Mouse (Mus musculus): Measurements from ENCODE around the gene Prkcg. TPM values are rescaled to one million over a fixed set of nuclear protein-coding genes. Genes with fewer than 3 reads are reported as not detected.

The Prkcg gene
- polyA plus RNA-seq, 1 experiment from 2014 or later = 3.8 TPM

GRCm38 (mm10) chr7:3354850-3355249 is 65.9 kb downstream of the Prkcg start:
- H3K36me3 ChIP-seq (ENCODE audit: control insufficient read depth, insufficient read depth, low read length) = peaks cover 15% of the 10 kb centered on the region
- WGBS = 89% methylated on average over 6 of the region's 6 CpGs

DNA sequence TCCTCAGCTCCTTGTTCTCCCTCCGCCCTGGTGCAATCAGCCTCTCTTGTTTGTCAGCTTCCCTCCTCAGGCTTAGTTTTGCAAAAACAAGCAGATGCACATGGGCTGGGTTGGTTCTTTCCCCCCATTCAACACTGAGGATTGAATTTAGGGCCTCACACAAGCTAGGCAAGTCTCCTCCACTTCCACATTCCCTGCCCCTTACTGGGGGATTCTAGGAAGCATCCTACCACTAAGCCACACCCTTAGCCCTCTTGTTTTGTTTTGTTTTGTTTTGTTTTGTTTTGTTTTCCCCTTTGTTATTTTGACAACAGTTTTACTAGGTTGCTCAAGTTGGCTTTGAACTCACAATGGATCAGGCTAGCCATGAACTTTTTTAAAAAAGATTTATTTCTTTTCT is 71.7 kb downstream of the Prkcg start:
- Histone ChIP-seq H3K36me3 (ENCODE audit: control insufficient read depth, insufficient read depth, low read length) (peaks cover 14% of the 10 kb centered on the region), H3K27me3 (ENCODE audit: control insufficient read depth, insufficient read depth, low read depth, low read length) (no peaks in the 10 kb centered on the region)

More at GRCm38 (mm10) chr7:3354850-3355249, 65.9 kb downstream of the Prkcg start:
- H3K9ac ChIP-seq (ENCODE audit: low read depth, low read length) = no peak overlapping the region
- no peaks in the 10 kb centered on the region for H3K27me3 ChIP-seq (ENCODE audit: control insufficient read depth, insufficient read depth, low read depth, low read length)
- H3K4me1 ChIP-seq (ENCODE audit: control insufficient read depth, insufficient read depth, low read length) = no peaks in the 10 kb centered on the region
- no peaks in the 10 kb centered on the region for H3K9me3 ChIP-seq (replicated peaks; ENCODE audit: control insufficient read depth, low read length, poor library complexity, severe bottlenecking)
- ATAC-seq = no peak
- H3K27ac ChIP-seq (ENCODE audit: low read length) = no peak overlapping the region
- no peak overlapping the region for H3K4me3 ChIP-seq (ENCODE audit: low read depth, low read length)
- H3K4me2 ChIP-seq (ENCODE audit: low read length) = no peak overlapping the region

GRCm38 (mm10) chr7:3365547-3366279 is 76.7 kb downstream of the Prkcg start:
- Histone ChIP-seq H3K4me1 (ENCODE audit: control insufficient read depth, insufficient read depth, low read length) (peaks cover 7% of the 10 kb centered on the region; the same call in 1 of the 2 replicates), H3K36me3 (ENCODE audit: control insufficient read depth, insufficient read depth, low read length) (peaks cover 5% of the 10 kb centered on the region), H3K9me3 (replicated peaks; ENCODE audit: control insufficient read depth, low read length, poor library complexity, severe bottlenecking) (no peaks in the 10 kb centered on the region), H3K27me3 (ENCODE audit: control insufficient read depth, insufficient read depth, low read depth, low read length) (no peaks in the 10 kb centered on the region), H3K4me2 (ENCODE audit: low read length) (no peak overlapping the region), H3K9ac (ENCODE audit: low read depth, low read length) (no peak overlapping the region), H3K27ac (ENCODE audit: low read length) (no peak overlapping the region), H3K4me3 (ENCODE audit: low read depth, low read length) (no peak overlapping the region)
- 41% methylated on average over 11 of the region's 11 CpGs for WGBS
- ATAC-seq = no peak

More for the DNA sequence above, 71.7 kb downstream of the Prkcg start:
- 75% methylated on average over 1 of the region's 1 CpGs for WGBS
- ATAC-seq = no peak
- Histone ChIP-seq H3K9me3 (replicated peaks; ENCODE audit: control insufficient read depth, low read length, poor library complexity, severe bottlenecking) (no peaks in the 10 kb centered on the region), H3K4me2 (ENCODE audit: low read length) (no peak overlapping the region), H3K9ac (ENCODE audit: low read depth, low read length) (no peak overlapping the region), H3K4me3 (ENCODE audit: low read depth, low read length) (no peak overlapping the region), H3K27ac (ENCODE audit: low read length) (no peak overlapping the region), H3K4me1 (ENCODE audit: control insufficient read depth, insufficient read depth, low read length) (no peaks in the 10 kb centered on the region)

DNA sequence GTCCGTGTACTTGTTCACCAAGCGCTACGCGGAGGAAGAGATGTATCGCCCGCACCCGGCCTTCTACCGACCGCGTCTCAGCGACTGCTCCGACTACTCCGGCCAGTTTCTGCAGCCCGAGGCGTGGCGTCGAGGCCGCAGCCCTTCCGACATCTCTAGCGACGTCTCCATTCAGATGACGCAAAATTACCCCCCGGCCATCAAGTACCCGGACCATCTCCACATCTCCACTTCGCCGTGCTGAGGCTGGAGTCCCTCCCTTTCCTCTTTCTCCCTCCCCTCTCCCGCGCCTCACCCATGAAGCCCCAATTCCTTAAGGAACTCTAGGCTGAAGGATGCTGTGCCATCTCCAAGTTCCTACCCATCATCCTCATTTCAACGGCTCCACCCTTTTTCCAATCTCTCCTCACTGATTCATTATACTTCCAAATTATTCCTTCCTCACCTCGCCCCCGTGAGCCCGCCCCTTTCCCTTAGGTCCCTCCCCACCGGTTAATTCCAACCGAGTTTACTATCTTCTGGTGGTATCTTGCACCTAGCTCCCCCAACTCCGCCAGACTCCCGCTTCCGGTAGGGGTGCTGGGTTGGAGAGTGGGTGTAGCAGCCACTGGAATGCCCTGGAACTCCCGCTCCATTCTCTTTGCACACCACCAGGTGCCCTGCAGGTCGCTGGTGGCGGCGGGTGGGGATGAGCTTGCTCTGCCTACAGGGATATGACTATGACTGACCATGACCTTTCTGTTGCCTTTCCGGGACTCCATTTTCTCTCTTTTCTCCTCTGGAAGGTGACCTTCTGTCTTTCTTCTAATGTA is 77.9 kb downstream of the Prkcg start:
- ATAC-seq = peak; percentile 38; the same call in 1 of the 2 replicates
- Histone ChIP-seq H3K9ac (ENCODE audit: low read depth, low read length) (no peak overlapping the region), H3K27ac (ENCODE audit: low read length) (no peak overlapping the region), H3K4me3 (ENCODE audit: low read depth, low read length) (no peak overlapping the region), H3K4me1 (ENCODE audit: control insufficient read depth, insufficient read depth, low read length) (peaks cover 7% of the 10 kb centered on the region; the same call in 1 of the 2 replicates), H3K4me2 (ENCODE audit: low read length) (peak overlapping the region; percentile 21; the same call in 1 of the 2 replicates), H3K9me3 (replicated peaks; ENCODE audit: control insufficient read depth, low read length, poor library complexity, severe bottlenecking) (no peaks in the 10 kb centered on the region), H3K27me3 (ENCODE audit: control insufficient read depth, insufficient read depth, low read depth, low read length) (no peaks in the 10 kb centered on the region), H3K36me3 (ENCODE audit: control insufficient read depth, insufficient read depth, low read length) (peaks cover 2% of the 10 kb centered on the region; the same call in 1 of the 2 replicates)
- WGBS = 23% methylated on average over 42 of the region's 42 CpGs

DNA sequence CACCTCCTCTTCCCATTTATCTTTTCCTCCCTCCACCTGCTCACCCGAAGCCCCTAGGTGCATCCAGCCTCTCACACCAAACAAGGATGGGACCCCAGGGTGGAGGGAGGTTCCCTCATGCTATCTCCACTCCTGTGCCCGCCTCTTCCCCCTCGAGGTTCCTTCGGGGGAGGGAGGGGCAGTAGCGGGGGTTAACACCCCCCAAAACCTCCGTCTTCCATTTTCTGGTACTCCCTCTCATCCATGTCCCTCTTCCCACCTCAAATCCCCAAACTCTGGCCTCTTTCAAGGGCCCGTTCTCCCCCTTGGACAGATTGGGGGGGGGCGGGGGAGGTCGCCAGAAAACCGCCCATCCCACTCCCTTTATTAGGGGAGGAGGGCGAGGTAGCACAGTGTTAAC is 78.6 kb downstream of the Prkcg start:
- H3K27ac ChIP-seq (ENCODE audit: low read length) = no peak overlapping the region
- peaks cover 7% of the 10 kb centered on the region; the same call in 1 of the 2 replicates for H3K4me1 ChIP-seq (ENCODE audit: control insufficient read depth, insufficient read depth, low read length)
- no peak overlapping the region for H3K9ac ChIP-seq (ENCODE audit: low read depth, low read length)
- H3K4me2 ChIP-seq (ENCODE audit: low read length) = peak overlapping the region; percentile 21
- 0 out of 2 replicates have a peak overlapping the region, but pooled peaks have one; percentile 5 for H3K4me3 ChIP-seq (ENCODE audit: low read depth, low read length)
- H3K27me3 ChIP-seq (ENCODE audit: control insufficient read depth, insufficient read depth, low read depth, low read length) = no peaks in the 10 kb centered on the region
- no peak for ATAC-seq
- 13% methylated on average over 9 of the region's 11 CpGs for WGBS
- no peaks in the 10 kb centered on the region for H3K9me3 ChIP-seq (replicated peaks; ENCODE audit: control insufficient read depth, low read length, poor library complexity, severe bottlenecking)
- H3K36me3 ChIP-seq (ENCODE audit: control insufficient read depth, insufficient read depth, low read length) = no peaks in the 10 kb centered on the region

DNA sequence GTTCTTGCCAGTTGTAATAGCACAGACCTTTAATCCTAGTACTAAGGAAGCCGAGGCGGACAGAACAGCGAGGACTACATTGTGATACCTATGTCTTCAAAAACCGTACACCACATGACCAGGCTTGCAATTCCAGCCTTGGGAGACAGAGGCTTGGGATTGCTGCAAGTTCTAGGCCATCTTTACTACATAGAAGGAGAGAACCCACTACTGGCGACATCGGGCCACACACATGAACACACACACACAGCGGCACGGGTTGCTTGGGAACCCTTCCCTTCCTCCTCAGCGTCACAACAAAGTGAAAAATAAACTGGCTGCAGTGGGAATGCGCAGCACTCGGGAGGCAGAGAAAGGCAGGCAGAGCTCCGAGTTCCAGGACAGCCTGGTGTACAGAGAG is 79.3 kb downstream of the Prkcg start:
- Histone ChIP-seq H3K27ac (ENCODE audit: low read length) (no peak overlapping the region), H3K9ac (ENCODE audit: low read depth, low read length) (no peak overlapping the region), H3K36me3 (ENCODE audit: control insufficient read depth, insufficient read depth, low read length) (no peaks in the 10 kb centered on the region), H3K4me2 (ENCODE audit: low read length) (no peak overlapping the region), H3K9me3 (replicated peaks; ENCODE audit: control insufficient read depth, low read length, poor library complexity, severe bottlenecking) (no peaks in the 10 kb centered on the region), H3K4me1 (ENCODE audit: control insufficient read depth, insufficient read depth, low read length) (peaks cover 7% of the 10 kb centered on the region; the same call in 1 of the 2 replicates), H3K4me3 (ENCODE audit: low read depth, low read length) (no peak overlapping the region), H3K27me3 (ENCODE audit: control insufficient read depth, insufficient read depth, low read depth, low read length) (no peaks in the 10 kb centered on the region)
- WGBS = 31% methylated on average over 12 of the region's 12 CpGs
- ATAC-seq = 0 out of 2 replicates have a peak, but pooled peaks have one; percentile 20

GRCm38 (mm10) chr7:3369189-3369588 is 80.2 kb downstream of the Prkcg start:
- Histone ChIP-seq H3K4me2 (ENCODE audit: low read length) (no peak overlapping the region), H3K36me3 (ENCODE audit: control insufficient read depth, insufficient read depth, low read length) (no peaks in the 10 kb centered on the region), H3K9me3 (replicated peaks; ENCODE audit: control insufficient read depth, low read length, poor library complexity, severe bottlenecking) (no peaks in the 10 kb centered on the region), H3K9ac (ENCODE audit: low read depth, low read length) (no peak overlapping the region), H3K4me1 (ENCODE audit: control insufficient read depth, insufficient read depth, low read length) (peaks cover 7% of the 10 kb centered on the region; the same call in 1 of the 2 replicates), H3K4me3 (ENCODE audit: low read depth, low read length) (no peak overlapping the region), H3K27ac (ENCODE audit: low read length) (no peak overlapping the region), H3K27me3 (ENCODE audit: control insufficient read depth, insufficient read depth, low read depth, low read length) (no peaks in the 10 kb centered on the region)
- no peak for ATAC-seq
- WGBS = 80% methylated on average over 6 of the region's 6 CpGs

GRCm38 (mm10) chr7:3370407-3370806 is 81.4 kb downstream of the Prkcg start:
- Histone ChIP-seq H3K27ac (ENCODE audit: low read length) (no peak overlapping the region), H3K4me3 (ENCODE audit: low read depth, low read length) (no peak overlapping the region), H3K9ac (ENCODE audit: low read depth, low read length) (no peak overlapping the region), H3K9me3 (replicated peaks; ENCODE audit: control insufficient read depth, low read length, poor library complexity, severe bottlenecking) (no peaks in the 10 kb centered on the region), H3K36me3 (ENCODE audit: control insufficient read depth, insufficient read depth, low read length) (no peaks in the 10 kb centered on the region), H3K27me3 (ENCODE audit: control insufficient read depth, insufficient read depth, low read depth, low read length) (no peaks in the 10 kb centered on the region), H3K4me1 (ENCODE audit: control insufficient read depth, insufficient read depth, low read length) (peaks cover 7% of the 10 kb centered on the region; the same call in 1 of the 2 replicates), H3K4me2 (ENCODE audit: low read length) (no peak overlapping the region)
- 55% methylated on average over 4 of the region's 4 CpGs for WGBS
- ATAC-seq = no peak

DNA sequence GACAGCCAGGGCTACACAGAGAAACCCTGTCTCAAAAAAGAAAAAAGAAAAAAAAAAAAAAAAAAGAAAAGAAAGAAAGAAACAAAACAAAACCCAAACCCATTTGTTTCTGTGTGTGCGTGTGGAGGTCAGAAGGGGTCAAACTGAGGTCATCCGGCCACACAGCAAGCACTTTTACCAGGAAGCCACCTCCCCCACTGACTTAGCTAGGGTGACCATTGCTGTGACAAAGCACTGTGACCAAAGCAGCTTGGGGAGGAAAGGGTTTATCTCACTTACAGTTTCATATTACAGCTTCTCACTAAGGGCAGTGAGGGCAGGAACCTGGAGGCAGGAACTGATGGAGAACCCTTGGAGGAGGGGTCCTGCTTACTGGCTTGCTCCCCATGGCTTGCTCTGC is 83.4 kb downstream of the Prkcg start:
- H3K27ac ChIP-seq (ENCODE audit: low read length) = no peak overlapping the region
- H3K4me1 ChIP-seq (ENCODE audit: control insufficient read depth, insufficient read depth, low read length) = peaks cover 6% of the 10 kb centered on the region; the same call in 1 of the 2 replicates
- no peak for ATAC-seq
- H3K27me3 ChIP-seq (ENCODE audit: control insufficient read depth, insufficient read depth, low read depth, low read length) = no peaks in the 10 kb centered on the region
- no peak overlapping the region for H3K4me3 ChIP-seq (ENCODE audit: low read depth, low read length)
- H3K9me3 ChIP-seq (replicated peaks; ENCODE audit: control insufficient read depth, low read length, poor library complexity, severe bottlenecking) = no peaks in the 10 kb centered on the region
- H3K4me2 ChIP-seq (ENCODE audit: low read length) = no peak overlapping the region
- 78% methylated on average over 2 of the region's 2 CpGs for WGBS
- H3K9ac ChIP-seq (ENCODE audit: low read depth, low read length) = no peak overlapping the region
- H3K36me3 ChIP-seq (ENCODE audit: control insufficient read depth, insufficient read depth, low read length) = no peaks in the 10 kb centered on the region
